Mouse (Mus musculus) forebrain, embryonic 15.5 days (tissue): Measurements from ENCODE around the gene Herc6. TPM values are rescaled to one million over a fixed set of nuclear protein-coding genes. Genes with fewer than 3 reads are reported as not detected.

Source experiments
- ATAC-seq: fragments of 200-750 bp; cut with Nextera tagmentation; replicated peaks from 2 replicates; pipeline ENCODE4 v1.8.0; 2017; ENCODE audit warnings: mild to moderate bottlenecking, moderate TSS enrichment, moderate library complexity
- H3K27ac ChIP-seq: fragments of 300-500 bp; sonication (generic); replicated peaks from 2 replicates; pipeline ENCODE4 v1.5.1; 2015; ENCODE audit warnings: mild to moderate bottlenecking, inconsistent platforms
- H3K27me3 ChIP-seq: fragments of 300-500 bp; sonication (generic); 2 replicates; pipeline ENCODE4 v1.6.1; 2015; ENCODE audit warnings: inconsistent platforms
- H3K36me3 ChIP-seq: fragments of 300-500 bp; sonication (generic); 2 replicates; pipeline ENCODE4 v1.6.1; 2015; ENCODE audit warnings: mild to moderate bottlenecking, inconsistent platforms
- H3K4me1 ChIP-seq: fragments of 300-500 bp; sonication (generic); 2 replicates; pipeline ENCODE4 v1.6.1; 2015; ENCODE audit warnings: inconsistent platforms
- H3K4me2 ChIP-seq: fragments of 300-500 bp; sonication (generic); replicated peaks from 2 replicates; pipeline ENCODE4 v1.6.1; 2015; ENCODE audit warnings: mild to moderate bottlenecking, inconsistent platforms
- H3K4me3 ChIP-seq: fragments of 300-500 bp; sonication (generic); 2 replicates; pipeline ENCODE4 v1.5.1; 2015; ENCODE audit warnings: mild to moderate bottlenecking, inconsistent platforms
- H3K9ac ChIP-seq: fragments of 300-500 bp; sonication (generic); replicated peaks from 2 replicates; pipeline ENCODE4 v1.6.1; 2015; ENCODE audit warnings: mild to moderate bottlenecking, inconsistent platforms
- H3K9me3 ChIP-seq: fragments of 300-500 bp; sonication (generic); 2 replicates; pipeline ENCODE4 v1.6.1; 2016; ENCODE audit warnings: inconsistent platforms
- WGBS: fragments of 180-500 bp; shearing (Covaris S2); methylation state at CpG from one replicate; pipeline ENCODE4 v1.1.7; 2015; ENCODE audit warnings: mixed read lengths; 5-methylcytosine and 5-hydroxymethylcytosine counted together
- polyA plus RNA-seq: library from polyadenylated mRNA; unstranded; fragments of >200 nt; fragmentation: Nextera tagmentation; extraction: Ambion mirVana; gene quantifications from 2 replicates; pipeline ENCODE4 v1.2.1, GENCODE M21; 2015

The Herc6 gene
- polyA plus RNA-seq, result 1.6 and 2.4 TPM in 2 replicates

DNA sequence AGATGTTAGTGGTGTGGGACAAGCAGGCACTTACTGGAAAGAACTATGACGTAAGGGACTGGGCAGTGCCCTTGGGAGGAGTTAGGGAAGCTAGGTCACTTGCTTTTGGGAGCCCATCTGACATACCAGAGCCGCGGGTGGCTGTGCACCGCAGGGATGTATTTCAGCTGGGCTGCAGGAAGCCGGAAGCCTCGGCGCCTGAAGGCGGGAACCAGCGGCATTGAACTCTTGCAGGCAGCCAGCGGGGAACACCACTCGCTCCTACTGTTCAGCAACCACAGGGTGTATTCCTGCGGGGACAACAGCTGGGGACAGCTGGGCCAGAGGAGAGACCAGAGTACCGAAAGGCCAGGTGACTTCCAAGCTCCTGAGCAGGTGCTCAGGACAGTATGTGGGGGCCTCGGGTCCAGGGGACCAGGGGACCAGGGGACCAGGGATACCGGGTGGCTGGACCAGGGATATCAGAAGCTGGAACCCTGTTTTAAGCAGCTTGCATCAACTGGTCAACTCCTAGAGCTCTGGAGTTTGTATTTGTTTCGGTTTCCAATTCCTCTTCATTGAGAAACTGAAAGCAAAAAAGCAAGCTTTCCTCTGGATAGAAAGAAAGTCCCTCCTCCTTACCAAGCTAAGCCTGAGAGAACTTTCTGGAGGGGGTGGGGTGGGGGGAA lies at the start of gene Herc6:
TSS of gene Herc6 (plus strand) at position 120 of the 668 bp plus-strand sequence.
- peaks cover 6% of the 10 kb centered on the region for H3K4me1 ChIP-seq
- peak; percentile 81 for ATAC-seq
- peak within 1 kb of the TSS; percentile 57 for H3K4me2 ChIP-seq
- no peak within 1 kb of the TSS for H3K27ac ChIP-seq
- H3K4me3 ChIP-seq, result peak within 1 kb of the TSS; percentile 37
- WGBS, result 3% methylated on average over 16 of the region's 16 CpGs
- H3K9me3 ChIP-seq, result no peaks in the 10 kb centered on the region
- no peaks in the 10 kb centered on the region for H3K36me3 ChIP-seq
- H3K27me3 ChIP-seq, result no peaks in the 10 kb centered on the region
- peak within 1 kb of the TSS; percentile 31; the same call in 1 of the 2 replicates for H3K9ac ChIP-seq

DNA sequence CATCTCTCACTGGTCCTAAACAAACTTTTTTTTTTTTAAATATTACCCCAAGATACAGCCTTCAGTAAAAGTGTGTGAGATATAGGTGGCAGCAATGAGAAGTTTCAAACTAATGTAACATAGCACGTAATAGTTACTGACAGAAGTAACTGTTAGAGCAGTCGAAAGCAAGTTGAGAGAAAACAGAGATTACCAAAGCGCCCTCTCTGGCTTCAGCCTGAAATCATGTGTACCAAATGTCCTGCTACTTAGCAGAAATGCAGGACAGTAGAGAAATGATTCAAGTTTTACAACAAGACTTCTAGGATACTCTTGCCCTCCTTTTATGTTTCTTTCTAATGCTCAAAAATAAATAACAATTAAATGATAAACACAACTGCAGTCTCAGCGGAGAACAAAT lies 49.8 kb upstream of the Herc6 start:
- ATAC-seq, result no peak
- Histone ChIP-seq H3K36me3 (no peaks in the 10 kb centered on the region), H3K27me3 (no peaks in the 10 kb centered on the region), H3K27ac (no peak overlapping the region), H3K4me1 (peaks cover 16% of the 10 kb centered on the region), H3K9ac (no peak overlapping the region), H3K4me2 (no peak overlapping the region), H3K4me3 (no peak overlapping the region), H3K9me3 (no peaks in the 10 kb centered on the region)
- 84% methylated on average over 4 of the region's 4 CpGs for WGBS

DNA sequence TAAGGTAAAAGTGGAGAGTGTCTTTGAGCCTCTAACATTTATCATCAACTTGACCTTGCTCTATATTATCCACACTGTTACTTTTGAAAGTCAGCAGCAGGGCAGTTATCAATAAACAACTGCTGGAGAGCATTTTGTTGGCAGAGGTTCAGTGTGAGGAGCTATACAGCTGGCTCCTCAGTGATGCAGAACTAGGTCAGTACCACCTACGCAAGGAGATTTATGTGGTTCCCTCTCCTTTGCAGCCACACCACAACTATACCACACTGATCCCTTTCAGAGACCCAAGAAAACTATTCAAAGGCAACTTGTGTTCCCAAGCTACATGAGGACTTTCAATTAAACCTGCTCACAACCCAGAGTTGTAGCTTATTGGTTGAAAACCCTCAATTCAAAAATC lies 49.4 kb upstream of the Herc6 start:
- no peaks in the 10 kb centered on the region for H3K36me3 ChIP-seq
- no peak for ATAC-seq
- H3K4me3 ChIP-seq, result no peak overlapping the region
- peaks cover 17% of the 10 kb centered on the region for H3K4me1 ChIP-seq
- no peaks in the 10 kb centered on the region for H3K27me3 ChIP-seq
- H3K9me3 ChIP-seq, result no peaks in the 10 kb centered on the region
- no peak overlapping the region for H3K4me2 ChIP-seq
- no peak overlapping the region for H3K9ac ChIP-seq
- 88% methylated on average over 1 of the region's 1 CpGs for WGBS
- H3K27ac ChIP-seq, result no peak overlapping the region

DNA sequence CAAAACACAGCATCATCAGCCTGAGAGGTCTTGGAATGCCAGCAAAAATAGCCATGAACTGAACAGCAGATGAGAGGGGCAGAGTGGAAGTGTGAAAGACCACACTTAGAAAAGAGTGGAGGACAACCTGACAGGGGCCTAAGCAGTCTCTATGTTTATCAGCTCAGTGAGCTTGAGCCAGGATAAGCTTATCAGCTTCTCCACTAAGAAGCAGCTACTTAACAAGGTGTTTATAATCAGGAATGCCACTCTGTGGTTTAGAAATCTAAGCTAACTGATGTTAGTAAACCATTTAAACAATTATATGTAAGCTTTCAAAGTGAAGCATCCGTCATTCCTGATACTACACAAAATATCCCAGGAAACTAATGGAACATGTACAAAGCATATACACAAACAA lies 48.8 kb upstream of the Herc6 start:
- ATAC-seq, result no peak
- 87% methylated on average over 1 of the region's 1 CpGs for WGBS
- no peak overlapping the region for H3K9ac ChIP-seq

DNA sequence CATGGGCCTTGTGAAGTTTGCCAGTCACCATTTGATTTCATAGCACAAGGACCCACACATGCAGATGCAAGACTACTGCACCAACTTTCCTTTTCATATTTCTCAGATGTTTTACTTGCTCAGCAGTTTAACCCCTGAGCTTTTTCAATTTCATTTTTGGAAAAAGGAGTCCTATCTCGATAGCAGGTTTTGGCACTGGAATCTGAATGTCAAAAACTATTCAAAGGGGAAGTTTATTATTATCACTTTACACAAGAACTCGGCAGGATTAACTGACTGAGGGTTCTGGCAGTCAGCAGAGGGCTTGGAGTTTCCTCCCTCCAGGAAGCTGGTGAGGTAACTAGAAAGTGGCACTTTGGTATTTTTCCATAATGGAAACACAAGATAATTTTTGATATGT lies 47.4 kb upstream of the Herc6 start:
- no peak overlapping the region for H3K4me3 ChIP-seq

More for the DNA sequence above, 48.8 kb upstream of the Herc6 start:
- no peak overlapping the region for H3K4me2 ChIP-seq
- H3K27ac ChIP-seq, result no peak overlapping the region
- H3K4me1 ChIP-seq, result peaks cover 17% of the 10 kb centered on the region
- H3K27me3 ChIP-seq, result no peaks in the 10 kb centered on the region
- H3K9me3 ChIP-seq, result no peaks in the 10 kb centered on the region
- H3K36me3 ChIP-seq, result no peaks in the 10 kb centered on the region
- no peak overlapping the region for H3K4me3 ChIP-seq

DNA sequence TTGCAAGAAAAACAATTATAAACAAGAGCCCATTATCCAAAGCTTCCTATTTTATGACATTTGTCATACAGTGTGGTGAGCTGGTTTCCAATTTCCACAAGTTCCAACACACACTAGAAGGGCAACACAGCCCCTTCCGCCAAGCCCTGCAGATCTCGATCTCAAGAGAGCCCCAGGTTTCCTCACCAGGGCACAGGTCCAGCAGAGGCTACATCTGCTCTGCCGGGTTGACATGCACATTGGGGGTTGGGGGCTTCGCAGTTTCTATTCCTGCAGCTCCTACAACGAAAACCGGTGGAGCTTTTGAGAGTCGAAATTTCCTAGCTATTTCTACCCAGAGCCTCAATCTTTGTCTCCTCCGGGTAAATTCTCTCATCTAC lies 46.6 kb upstream of the Herc6 start:
- no peaks in the 10 kb centered on the region for H3K27me3 ChIP-seq
- 7% methylated on average over 8 of the region's 8 CpGs for WGBS
- H3K9ac ChIP-seq, result peak overlapping the region; percentile 80
- H3K36me3 ChIP-seq, result no peaks in the 10 kb centered on the region
- ATAC-seq, result no peak
- peak overlapping the region; percentile 86 for H3K4me2 ChIP-seq
- peak overlapping the region; percentile 79 for H3K27ac ChIP-seq
- H3K9me3 ChIP-seq, result no peaks in the 10 kb centered on the region
- peak overlapping the region; percentile 77 for H3K4me3 ChIP-seq
- peaks cover 17% of the 10 kb centered on the region for H3K4me1 ChIP-seq

More for the DNA sequence above, 47.4 kb upstream of the Herc6 start:
- Histone ChIP-seq H3K27ac (no peak overlapping the region), H3K9me3 (no peaks in the 10 kb centered on the region), H3K4me2 (peak overlapping the region; percentile 86; the same call in 1 of the 2 replicates), H3K4me1 (peaks cover 17% of the 10 kb centered on the region), H3K9ac (no peak overlapping the region), H3K36me3 (no peaks in the 10 kb centered on the region), H3K27me3 (no peaks in the 10 kb centered on the region)
- 63% methylated on average over 2 of the region's 2 CpGs for WGBS
- ATAC-seq, result no peak

DNA sequence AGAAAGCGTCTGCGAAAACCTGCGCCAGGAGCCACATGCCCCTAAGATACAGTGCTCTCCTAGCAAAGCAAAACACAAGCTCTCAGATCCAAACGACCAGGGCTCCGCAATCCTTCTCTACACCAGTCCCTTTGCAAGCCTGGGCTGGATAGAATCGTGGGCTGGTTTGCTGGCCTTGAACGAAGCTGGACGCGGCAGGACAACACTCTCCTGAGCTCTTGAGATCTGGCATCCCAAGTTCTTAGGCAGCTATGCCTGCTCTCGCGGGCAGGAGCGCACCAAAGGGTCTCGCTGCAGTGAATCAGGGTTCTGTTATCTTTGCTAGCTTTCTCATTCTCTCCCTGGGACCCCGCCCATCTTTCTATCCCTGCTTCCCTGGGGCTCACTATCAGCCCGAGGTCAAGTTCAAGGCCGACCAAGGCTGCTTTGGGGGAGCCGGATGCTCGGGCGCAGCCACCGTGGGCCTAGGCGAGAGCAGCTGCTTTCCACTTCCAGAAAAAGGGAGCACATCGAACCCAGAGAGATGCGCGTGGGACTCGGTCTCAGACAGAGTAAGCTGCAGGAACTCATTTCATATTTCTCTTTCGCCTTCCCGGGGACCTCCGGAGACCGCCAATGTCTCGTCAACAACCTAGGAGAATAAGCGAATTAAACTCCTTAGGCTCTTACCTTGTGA lies 46.1 kb upstream of the Herc6 start:
- ATAC-seq, result peak; percentile 61
- peak overlapping the region; percentile 79 for H3K27ac ChIP-seq

DNA sequence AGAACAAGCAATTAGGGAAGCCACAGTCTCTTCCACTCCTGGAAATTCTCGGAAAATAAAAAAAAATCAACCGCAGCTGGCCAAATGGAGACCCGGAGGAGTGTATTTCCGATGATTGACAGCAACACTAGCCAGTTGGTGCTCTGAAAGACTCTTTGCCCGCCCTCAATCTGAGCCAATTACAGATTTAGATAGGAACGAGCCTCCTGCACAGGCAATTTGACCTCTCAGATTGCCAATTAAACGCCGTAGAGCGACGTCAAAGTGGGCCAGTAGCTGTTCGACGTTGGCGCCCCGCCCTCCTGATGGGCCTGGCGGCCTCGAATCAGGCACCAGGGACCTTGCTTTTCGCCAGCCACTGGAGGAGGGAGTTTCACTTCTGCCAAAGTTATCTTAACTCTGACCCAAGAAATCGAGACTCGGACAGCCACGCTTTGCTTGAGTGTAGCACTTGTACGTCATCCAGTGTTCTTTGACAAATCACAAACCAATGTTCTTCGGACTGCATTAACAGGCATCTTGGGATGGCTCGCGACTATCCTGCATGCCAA lies 45.3 kb upstream of the Herc6 start, which contains the start of gene Ppm1k:
TSS of gene Ppm1k (minus strand) at position 83 of the 551 bp plus-strand sequence.
- Histone ChIP-seq H3K27me3 (no peaks in the 10 kb centered on the region), H3K27ac (peak within 1 kb of the TSS; percentile 79), H3K4me1 (peaks cover 17% of the 10 kb centered on the region), H3K36me3 (no peaks in the 10 kb centered on the region), H3K4me2 (peak within 1 kb of the TSS; percentile 86), H3K4me3 (peak within 1 kb of the TSS; percentile 77), H3K9me3 (no peaks in the 10 kb centered on the region), H3K9ac (peak within 1 kb of the TSS; percentile 80)
- ATAC-seq, result peak; percentile 99
- 0% methylated on average over 24 of the region's 24 CpGs for WGBS

More for the DNA sequence above, 46.1 kb upstream of the Herc6 start:
- peak overlapping the region; percentile 80 for H3K9ac ChIP-seq
- peak overlapping the region; percentile 86 for H3K4me2 ChIP-seq
- H3K4me3 ChIP-seq, result peak overlapping the region; percentile 77
- WGBS, result under 1% methylated on average over 31 of the region's 31 CpGs
- no peaks in the 10 kb centered on the region for H3K36me3 ChIP-seq
- H3K9me3 ChIP-seq, result no peaks in the 10 kb centered on the region
- H3K27me3 ChIP-seq, result no peaks in the 10 kb centered on the region
- H3K4me1 ChIP-seq, result peaks cover 17% of the 10 kb centered on the region

DNA sequence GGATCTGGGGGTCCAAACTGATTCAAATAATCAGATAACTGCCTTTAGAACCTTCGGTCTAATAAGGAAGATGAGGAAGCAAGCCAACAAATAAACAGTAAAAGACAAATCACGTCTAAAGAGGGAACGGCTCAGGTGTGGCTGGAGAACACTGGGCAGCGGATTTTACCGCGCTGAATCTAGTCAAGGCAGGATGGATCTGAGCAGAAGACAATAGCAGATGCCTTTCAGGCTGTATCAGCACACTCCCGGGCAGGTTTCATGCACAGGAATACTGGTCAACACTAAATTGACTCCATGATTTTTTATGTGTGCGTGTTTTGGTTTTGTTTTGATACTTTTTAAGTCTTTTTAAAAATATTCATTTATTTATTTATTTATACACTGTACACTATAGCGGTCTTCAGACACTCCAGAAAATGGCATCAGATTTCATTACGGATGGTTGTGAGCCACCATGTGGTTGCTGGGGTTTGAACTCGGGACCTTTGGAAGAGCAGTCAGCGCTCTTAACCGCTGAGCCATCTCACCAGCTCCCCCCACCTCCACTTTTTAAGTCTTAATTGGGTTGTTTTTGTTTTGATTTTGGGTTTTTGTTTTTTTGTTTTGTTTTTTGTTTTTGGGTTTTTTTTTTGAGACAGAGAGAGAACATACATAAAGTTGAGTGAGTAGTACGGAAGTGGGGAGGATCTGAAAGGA lies 44.7 kb upstream of the Herc6 start:
- peak overlapping the region; percentile 49 for H3K27ac ChIP-seq
- no peaks in the 10 kb centered on the region for H3K9me3 ChIP-seq
- H3K27me3 ChIP-seq, result no peaks in the 10 kb centered on the region
- peaks cover 17% of the 10 kb centered on the region for H3K4me1 ChIP-seq
- H3K9ac ChIP-seq, result peak overlapping the region; percentile 46
- peak; percentile 62 for ATAC-seq
- WGBS, result 22% methylated on average over 14 of the region's 14 CpGs
- H3K36me3 ChIP-seq, result no peaks in the 10 kb centered on the region
- H3K4me2 ChIP-seq, result peak overlapping the region; percentile 86
- peak overlapping the region; percentile 77 for H3K4me3 ChIP-seq

DNA sequence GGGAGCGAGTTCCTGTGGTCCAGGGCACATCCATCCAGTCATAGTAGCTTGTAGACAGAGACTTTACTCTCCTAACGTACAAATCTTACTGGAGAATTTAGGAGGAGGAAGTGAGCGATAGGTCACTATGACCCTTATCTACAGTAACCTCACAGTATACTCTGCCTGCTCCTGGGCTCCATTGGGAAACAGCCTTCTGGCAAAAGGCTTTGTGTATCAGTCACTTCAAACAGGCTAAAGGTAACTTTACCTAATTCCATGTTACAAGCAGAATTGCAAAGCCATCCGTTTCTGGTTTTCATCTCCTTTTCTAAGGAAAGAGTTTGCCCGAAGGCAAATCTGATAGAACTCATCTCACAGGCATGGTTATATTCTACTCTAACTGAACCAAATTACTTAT lies 42.9 kb upstream of the Herc6 start:
- peaks cover 17% of the 10 kb centered on the region for H3K4me1 ChIP-seq
- ATAC-seq, result no peak

DNA sequence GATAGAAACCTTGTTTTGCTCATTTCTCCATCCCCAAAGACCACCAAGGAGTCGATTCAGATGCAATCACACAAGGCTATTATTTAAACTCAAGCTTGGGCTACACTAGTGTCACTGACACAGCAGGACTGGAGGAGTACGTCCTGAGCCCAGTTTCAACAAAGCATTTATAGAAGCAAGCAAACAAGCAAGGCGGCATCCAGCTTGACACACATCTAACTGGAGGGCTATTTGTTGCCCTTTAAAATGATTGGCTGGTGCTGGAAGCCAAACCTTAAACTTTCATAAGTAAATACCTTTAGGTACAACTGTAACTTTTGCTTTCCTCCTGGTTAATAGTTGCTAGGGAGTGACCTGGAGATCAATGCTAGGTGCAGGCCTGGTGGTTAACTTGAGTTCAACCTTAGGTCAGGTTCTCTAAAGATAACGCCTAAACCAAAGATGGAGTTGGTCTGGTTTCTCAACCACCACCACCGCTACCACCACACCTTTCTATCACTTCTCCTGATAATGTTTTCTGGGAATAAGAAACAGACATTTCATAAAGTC lies 39.8 kb upstream of the Herc6 start:
- Histone ChIP-seq H3K27me3 (no peaks in the 10 kb centered on the region), H3K9me3 (no peaks in the 10 kb centered on the region), H3K36me3 (no peaks in the 10 kb centered on the region), H3K27ac (no peak overlapping the region), H3K4me2 (no peak overlapping the region), H3K9ac (no peak overlapping the region), H3K4me1 (0 out of 2 replicates have a peak, but pooled peaks cover under 1% of the 10 kb centered on the region), H3K4me3 (no peak overlapping the region)
- WGBS, result 83% methylated on average over 5 of the region's 5 CpGs
- no peak for ATAC-seq

More for the DNA sequence above, 42.9 kb upstream of the Herc6 start:
- no peak overlapping the region for H3K27ac ChIP-seq
- H3K9ac ChIP-seq, result no peak overlapping the region
- H3K4me2 ChIP-seq, result no peak overlapping the region
- H3K4me3 ChIP-seq, result no peak overlapping the region
- no peaks in the 10 kb centered on the region for H3K9me3 ChIP-seq
- H3K36me3 ChIP-seq, result no peaks in the 10 kb centered on the region
- WGBS, result 93% methylated on average over 5 of the region's 5 CpGs
- H3K27me3 ChIP-seq, result no peaks in the 10 kb centered on the region
